Mouse (Mus musculus) neural tube, embryonic 13.5 days (tissue): ENCODE results near the gene Gm45808. TPM values are rescaled to one million over a fixed set of nuclear protein-coding genes. Genes with fewer than 3 reads are reported as not detected.

Experiments
- ATAC-seq: fragments of 200-750 bp; cut with Nextera tagmentation; 2 replicates; pipeline ENCODE4 v1.8.0; 2017; ENCODE audit warnings: low read depth, mild to moderate bottlenecking, moderate TSS enrichment, moderate library complexity
- H3K27ac ChIP-seq: fragments of 300-500 bp; sonication (generic); replicated peaks from 2 replicates; pipeline ENCODE4 v1.5.1; 2015; ENCODE audit warnings: moderate library complexity, mild to moderate bottlenecking, inconsistent platforms
- H3K27me3 ChIP-seq: fragments of 300-500 bp; sonication (generic); 2 replicates; pipeline ENCODE4 v1.6.1; 2015; ENCODE audit warnings: mild to moderate bottlenecking, inconsistent platforms
- H3K36me3 ChIP-seq: fragments of 300-500 bp; sonication (generic); 2 replicates; pipeline ENCODE4 v1.6.1; 2015; ENCODE audit warnings: mild to moderate bottlenecking, inconsistent platforms
- H3K4me1 ChIP-seq: fragments of 300-500 bp; sonication (generic); replicated peaks from 2 replicates; pipeline ENCODE4 v1.6.1; 2015; ENCODE audit warnings: inconsistent platforms
- H3K4me2 ChIP-seq: fragments of 300-500 bp; sonication (generic); 2 replicates; pipeline ENCODE4 v1.6.1; 2015; ENCODE audit warnings: inconsistent platforms, mild to moderate bottlenecking, moderate library complexity
- H3K4me3 ChIP-seq: fragments of 300-500 bp; sonication (generic); 2 replicates; pipeline ENCODE4 v1.5.1; 2015; ENCODE audit warnings: mild to moderate bottlenecking, inconsistent platforms
- H3K9ac ChIP-seq: fragments of 300-500 bp; sonication (generic); 2 replicates; pipeline ENCODE4 v1.6.1; 2015; ENCODE audit warnings: moderate library complexity, mild to moderate bottlenecking, inconsistent platforms
- H3K9me3 ChIP-seq: fragments of 300-500 bp; sonication (generic); 2 replicates; pipeline ENCODE4 v1.6.1; 2016; ENCODE audit warnings: inconsistent platforms
- WGBS: fragments of 180-500 bp; shearing (Covaris S2); methylation state at CpG from one replicate; pipeline ENCODE4 v1.1.7; 2015; 5-methylcytosine and 5-hydroxymethylcytosine counted together
- microRNA-seq: library from miRNA; unstranded; fragments of <30 nt; microRNA quantifications from one replicate; pipeline ENCODE4, GENCODE M21; 2016
- polyA plus RNA-seq: library from polyadenylated mRNA; unstranded; fragments of >200 nt; fragmentation: Nextera tagmentation; extraction: Ambion mirVana; gene quantifications from 2 replicates; pipeline ENCODE4 v1.2.1, GENCODE M21; 2015

Gene Gm45808
- polyA plus RNA-seq, 1 experiment from 2014 or later = not detected

DNA sequence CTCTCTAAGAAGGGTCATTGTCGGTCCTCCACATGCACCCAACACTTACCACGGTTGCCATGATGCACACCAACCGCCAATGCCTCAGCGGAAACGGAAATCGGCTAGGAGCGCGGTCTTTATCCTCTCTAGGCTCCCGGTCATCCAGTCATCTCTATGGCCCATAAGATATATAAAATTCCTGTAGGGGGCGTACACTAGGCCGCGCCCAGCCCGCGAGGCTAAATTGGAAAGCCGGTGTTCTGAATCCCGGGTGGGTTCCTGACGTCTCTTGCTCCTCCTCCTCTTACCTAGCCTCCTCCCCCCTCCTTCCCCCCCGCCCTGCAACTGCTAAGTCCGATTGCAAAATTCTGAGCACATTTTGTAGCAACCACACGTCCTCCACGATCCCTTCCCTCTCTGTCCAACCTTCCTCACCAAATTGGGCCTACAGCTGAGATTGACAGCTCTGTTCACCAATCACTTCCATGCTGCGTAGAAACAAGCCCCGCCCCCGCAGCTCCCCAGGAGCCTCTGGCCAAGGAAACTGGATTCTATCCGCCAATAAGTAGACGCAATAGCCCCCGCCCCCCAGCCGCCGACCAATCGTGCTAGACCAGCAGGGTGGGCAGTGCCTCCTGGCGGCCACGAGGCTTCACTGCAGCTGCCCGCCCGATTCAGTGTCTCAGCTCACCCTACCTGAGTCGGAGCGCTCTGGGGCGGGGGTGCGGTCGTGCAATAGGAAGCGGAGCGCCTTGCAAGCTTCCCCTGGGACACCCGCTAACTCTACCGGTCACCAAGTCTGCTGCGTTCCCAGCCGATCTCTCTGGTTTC lies 52.2 kb downstream of the Gm45808 start, which contains the start of gene Gys1:
Gene Gys1 (plus strand): TSS at position 642 of the 813 bp plus-strand sequence.
- H3K27ac ChIP-seq = peak within 1 kb of the TSS; percentile 90
- H3K4me2 ChIP-seq = peak within 1 kb of the TSS; percentile 99
- WGBS = under 1% methylated on average over 45 of the region's 45 CpGs
- H3K36me3 ChIP-seq = peaks cover 29% of the 10 kb centered on the region
- H3K9me3 ChIP-seq = no peaks in the 10 kb centered on the region
- H3K27me3 ChIP-seq = no peaks in the 10 kb centered on the region
- H3K4me3 ChIP-seq = peak within 1 kb of the TSS; percentile 79
- H3K9ac ChIP-seq = peak within 1 kb of the TSS; percentile 88
- peaks cover 51% of the 10 kb centered on the region for H3K4me1 ChIP-seq
- peak; percentile 97 for ATAC-seq

DNA sequence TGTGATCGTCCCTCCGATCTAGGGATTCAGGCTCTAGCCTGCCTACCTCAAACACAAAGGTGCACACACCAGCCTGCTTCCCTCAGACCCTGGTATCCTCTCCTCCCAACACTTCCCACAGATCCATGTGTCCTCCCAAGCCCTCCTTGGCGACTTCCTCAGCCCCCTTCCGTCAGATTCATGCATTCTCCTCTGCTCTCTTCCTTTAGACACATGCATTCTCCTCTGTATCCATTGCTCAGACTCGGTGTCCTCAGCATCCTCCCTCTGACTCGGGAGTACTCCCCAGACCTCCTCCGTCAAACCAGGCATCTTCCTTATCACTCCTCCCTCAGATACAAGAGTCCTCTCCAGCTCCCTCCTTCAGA lies 52.8 kb downstream of the Gm45808 start:
- Histone ChIP-seq H3K9me3 (no peaks in the 10 kb centered on the region), H3K4me3 (peak overlapping the region; percentile 79), H3K4me1 (peaks cover 51% of the 10 kb centered on the region), H3K36me3 (peaks cover 34% of the 10 kb centered on the region), H3K27me3 (no peaks in the 10 kb centered on the region), H3K9ac (peak overlapping the region; percentile 88), H3K4me2 (peak overlapping the region; percentile 99), H3K27ac (peak overlapping the region; percentile 90)
- ATAC-seq = peak; percentile 2
- WGBS = 2% methylated on average over 7 of the region's 7 CpGs

DNA sequence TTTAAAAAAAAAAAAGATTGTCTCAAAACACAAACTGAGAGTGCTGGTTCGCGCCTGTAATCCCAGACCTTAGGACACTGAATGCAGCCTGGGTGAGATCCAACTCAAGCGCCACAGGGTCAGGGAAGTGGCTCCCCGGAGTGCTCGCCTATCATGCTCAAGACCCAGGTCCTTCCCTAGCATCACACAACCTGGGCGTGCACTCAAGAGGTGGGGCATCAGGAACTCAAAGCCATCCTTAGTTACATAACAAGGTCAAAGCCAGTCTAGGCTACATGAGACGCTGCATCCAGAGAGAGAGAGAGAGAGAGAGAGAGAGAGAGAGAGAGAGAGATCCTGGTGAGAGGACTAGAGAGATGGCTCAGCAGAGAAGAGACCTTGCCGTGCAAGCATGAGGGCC lies 60.1 kb downstream of the Gm45808 start:
- WGBS = 94% methylated on average over 8 of the region's 8 CpGs
- H3K36me3 ChIP-seq = peaks cover 99% of the 10 kb centered on the region

DNA sequence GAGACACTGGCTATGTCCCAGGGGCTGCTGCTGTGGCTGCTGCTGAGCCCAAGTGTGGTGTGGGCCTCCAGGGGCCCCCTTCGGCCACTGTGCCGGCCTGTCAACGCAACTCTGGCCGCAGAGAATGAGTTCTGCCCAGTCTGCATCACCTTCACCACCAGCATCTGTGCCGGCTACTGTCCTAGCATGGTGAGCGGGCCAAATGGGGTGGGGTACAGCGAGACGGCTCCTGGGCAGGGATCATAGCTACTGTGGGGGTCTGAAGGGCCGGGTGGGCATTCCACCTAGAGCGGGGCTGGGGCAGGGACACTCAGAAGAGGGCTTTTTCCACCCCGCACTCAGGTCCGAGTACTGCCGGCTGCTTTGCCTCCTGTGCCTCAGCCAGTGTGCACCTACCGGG lies 65.4 kb downstream of the Gm45808 start:
- Histone ChIP-seq H3K27me3 (peaks cover 60% of the 10 kb centered on the region), H3K9ac (no peak overlapping the region), H3K4me1 (no peaks in the 10 kb centered on the region), H3K27ac (no peak overlapping the region), H3K9me3 (no peaks in the 10 kb centered on the region), H3K4me2 (no peak overlapping the region), H3K36me3 (peaks cover 58% of the 10 kb centered on the region), H3K4me3 (no peak overlapping the region)
- 89% methylated on average over 14 of the region's 14 CpGs for WGBS
- no peak for ATAC-seq

More for the DNA sequence above, 60.1 kb downstream of the Gm45808 start:
- Histone ChIP-seq H3K9ac (no peak overlapping the region), H3K4me1 (no peaks in the 10 kb centered on the region), H3K9me3 (no peaks in the 10 kb centered on the region), H3K4me3 (no peak overlapping the region), H3K4me2 (no peak overlapping the region), H3K27ac (no peak overlapping the region), H3K27me3 (peaks cover 7% of the 10 kb centered on the region)
- ATAC-seq = no peak

DNA sequence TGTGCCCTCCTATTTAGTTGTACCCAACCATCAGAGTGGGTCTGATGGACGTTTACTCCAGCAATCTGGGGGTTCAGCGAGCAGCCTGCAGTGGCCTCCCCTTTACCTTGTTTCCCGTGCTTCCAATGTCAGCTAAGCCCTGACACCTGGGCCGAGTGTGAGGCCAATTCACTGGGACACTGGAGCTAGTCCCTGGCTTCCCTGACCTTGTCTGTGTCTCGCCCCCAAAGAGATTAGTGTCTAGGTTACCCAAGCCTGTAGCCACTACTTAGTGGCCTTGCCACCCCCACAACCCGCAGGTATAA lies 66.0 kb downstream of the Gm45808 start, which contains the start of gene Lhb:
Gene Lhb (plus strand): TSS at position 206 of the 305 bp plus-strand sequence.
- peaks cover 67% of the 10 kb centered on the region for H3K27me3 ChIP-seq
- no peak within 1 kb of the TSS for H3K4me3 ChIP-seq
- H3K36me3 ChIP-seq = peaks cover 52% of the 10 kb centered on the region
- no peak for ATAC-seq
- WGBS = 55% methylated on average over 6 of the region's 6 CpGs
- no peak within 1 kb of the TSS for H3K4me2 ChIP-seq
- H3K9ac ChIP-seq = no peak within 1 kb of the TSS
- no peak within 1 kb of the TSS for H3K27ac ChIP-seq
- no peaks in the 10 kb centered on the region for H3K9me3 ChIP-seq
- no peaks in the 10 kb centered on the region for H3K4me1 ChIP-seq

DNA sequence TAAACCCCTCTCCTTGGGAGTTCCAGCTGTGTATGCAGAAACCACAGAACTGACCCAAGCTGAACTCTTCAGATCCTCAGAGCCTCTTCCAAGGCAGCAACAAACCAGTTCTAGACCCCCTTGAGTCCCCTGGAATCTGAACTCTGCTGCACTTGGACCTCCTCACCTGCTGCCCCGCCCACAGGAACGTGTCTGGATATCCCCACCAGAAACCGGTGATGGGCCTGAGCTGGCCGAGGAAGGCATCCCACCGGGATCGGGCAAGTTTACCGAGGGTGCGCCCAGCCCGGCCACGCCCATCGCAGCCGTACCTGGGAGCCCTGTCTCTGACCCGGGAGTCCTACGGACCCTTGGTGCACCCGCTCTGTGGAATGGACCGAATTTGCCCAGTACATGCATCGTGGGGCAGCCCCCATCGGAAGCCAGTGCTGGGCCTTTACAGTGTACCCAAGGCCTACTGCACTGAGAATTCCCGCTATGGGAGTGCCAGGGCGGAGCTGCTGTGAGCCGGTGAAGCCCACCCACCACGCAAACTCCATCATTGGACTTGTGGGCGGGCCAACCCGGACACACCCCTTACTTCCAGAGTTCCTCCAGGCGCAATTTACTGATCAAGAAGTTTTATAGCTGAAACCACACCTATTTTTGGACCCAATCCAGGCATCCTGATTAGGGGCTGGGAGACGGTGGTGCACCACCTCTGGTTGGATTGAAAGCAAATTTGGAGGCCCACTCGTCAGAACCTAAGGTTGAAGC lies 66.6 kb downstream of the Gm45808 start:
- Histone ChIP-seq H3K36me3 (peaks cover 47% of the 10 kb centered on the region), H3K27ac (no peak overlapping the region), H3K9ac (no peak overlapping the region), H3K27me3 (peaks cover 72% of the 10 kb centered on the region), H3K9me3 (no peaks in the 10 kb centered on the region), H3K4me2 (no peak overlapping the region), H3K4me1 (no peaks in the 10 kb centered on the region), H3K4me3 (no peak overlapping the region)
- WGBS = 11% methylated on average over 27 of the region's 27 CpGs
- no peak for ATAC-seq

DNA sequence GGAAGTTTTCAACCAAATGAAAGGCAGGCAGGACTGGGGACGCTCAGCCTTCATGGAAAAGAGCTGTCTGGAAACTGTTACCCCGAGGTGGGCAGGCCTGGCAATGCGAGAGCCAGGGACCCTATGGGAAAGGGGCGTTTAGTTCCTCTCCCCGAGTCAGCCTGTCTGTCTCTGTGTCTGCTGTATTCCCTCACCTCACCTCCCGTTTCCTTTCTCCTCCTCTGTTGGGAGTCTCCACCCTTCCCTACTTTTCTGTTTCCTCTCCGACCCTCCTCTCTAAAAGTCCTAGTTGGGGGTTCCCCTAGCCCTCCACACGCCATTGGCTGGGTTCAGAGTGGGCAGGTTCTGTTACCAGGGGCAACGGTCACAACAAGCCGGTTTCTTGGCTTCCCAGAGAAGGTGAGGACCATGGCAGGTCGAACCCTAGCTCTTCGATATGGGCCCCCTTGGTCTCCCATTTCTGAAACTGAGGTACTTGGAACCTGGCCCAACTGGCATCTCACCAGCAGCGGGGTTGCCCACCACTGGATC lies 68.6 kb downstream of the Gm45808 start:
- ATAC-seq = no peak
- no peak overlapping the region for H3K4me3 ChIP-seq
- H3K9me3 ChIP-seq = no peaks in the 10 kb centered on the region
- no peak overlapping the region for H3K4me2 ChIP-seq
- peaks cover 13% of the 10 kb centered on the region for H3K4me1 ChIP-seq
- H3K27ac ChIP-seq = no peak overlapping the region
- no peak overlapping the region for H3K9ac ChIP-seq
- peaks cover 27% of the 10 kb centered on the region for H3K36me3 ChIP-seq
- peaks cover 92% of the 10 kb centered on the region for H3K27me3 ChIP-seq
- 12% methylated on average over 13 of the region's 13 CpGs for WGBS

Small RNA genes lying within 50 kb of the gene (microRNA-seq; reads per million reads assigned to microRNA genes)
- not detected for gene Gm22133

Other genes starting within 250 kb of the Gm45808 start
- 1.5 and 1.8 TPM in 2 replicates for gene Cd37, start 247.7 kb downstream of the Gm45808 start, polyA plus RNA-seq
- gene Slc6a16, start 245.7 kb downstream of the Gm45808 start, polyA plus RNA-seq = 0.18 and 0.27 TPM in 2 replicates
- not detected in 2 replicates for gene Slc6a21, start 209.3 kb downstream of the Gm45808 start, polyA plus RNA-seq
- 7.1 and 7.2 TPM in 2 replicates for gene Trpm4, start 153.0 kb downstream of the Gm45808 start, polyA plus RNA-seq
- gene Hrc, start 151.5 kb downstream of the Gm45808 start, polyA plus RNA-seq = 0.55 and 0.74 TPM in 2 replicates
- 18.4 and 20.3 TPM in 2 replicates for gene Ppfia3, start 119.8 kb downstream of the Gm45808 start, polyA plus RNA-seq
- gene Lin7b, start 116.2 kb downstream of the Gm45808 start, polyA plus RNA-seq = 11.1 and 11.6 TPM in 2 replicates
- 186 and 225 TPM in 2 replicates for gene Snrnp70, start 91.1 kb downstream of the Gm45808 start, polyA plus RNA-seq
- gene Kcna7, start 81.2 kb downstream of the Gm45808 start, polyA plus RNA-seq = not detected in 2 replicates
- gene Ntf5, start 73.1 kb downstream of the Gm45808 start, polyA plus RNA-seq = not detected in 2 replicates
- gene Lhb, start 66.0 kb downstream of the Gm45808 start, polyA plus RNA-seq = not detected in 2 replicates
- gene Gys1, start 52.0 kb downstream of the Gm45808 start, polyA plus RNA-seq = 21.5 and 25.9 TPM in 2 replicates
- gene Ruvbl2, start 48.7 kb downstream of the Gm45808 start, polyA plus RNA-seq = 89.7 and 111 TPM in 2 replicates
- gene Ftl1, start 26.9 kb downstream of the Gm45808 start, polyA plus RNA-seq = 6,282 and 6,442 TPM in 2 replicates
- gene Bax, start 19.9 kb downstream of the Gm45808 start, polyA plus RNA-seq = 184 and 237 TPM in 2 replicates
- 0.13 and 0.29 TPM in 2 replicates for gene Tulp2, start 4.9 kb downstream of the Gm45808 start, polyA plus RNA-seq
- 3.2 and 3.4 TPM in 2 replicates for gene Dhdh, start 2.0 kb upstream of the Gm45808 start, polyA plus RNA-seq
- 116 and 121 TPM in 2 replicates for gene Nucb1, start 23.6 kb upstream of the Gm45808 start, polyA plus RNA-seq
- gene Ppp1r15a, start 39.5 kb upstream of the Gm45808 start, polyA plus RNA-seq = 17.2 and 20.9 TPM in 2 replicates
- gene Plekha4, start 39.5 kb upstream of the Gm45808 start, polyA plus RNA-seq = 4.1 and 7.9 TPM in 2 replicates
- 0.52 and 1.7 TPM in 2 replicates for gene Hsd17b14, start 68.1 kb upstream of the Gm45808 start, polyA plus RNA-seq
- 24.0 and 24.1 TPM in 2 replicates for gene Bcat2, start 83.3 kb upstream of the Gm45808 start, polyA plus RNA-seq
- not detected in 2 replicates for gene Fgf21, start 128.7 kb upstream of the Gm45808 start, polyA plus RNA-seq
- gene Fut1, start 130.5 kb upstream of the Gm45808 start, polyA plus RNA-seq = not detected in 2 replicates
- gene Izumo1, start 135.0 kb upstream of the Gm45808 start, polyA plus RNA-seq = 0.10 TPM in 1 of 2 replicates, not detected in the other
- 13.1 TPM in 2 replicates for gene Rasip1, start 140.7 kb upstream of the Gm45808 start, polyA plus RNA-seq
- gene Mamstr, start 153.2 kb upstream of the Gm45808 start, polyA plus RNA-seq = 3.1 and 3.4 TPM in 2 replicates
- 0.15 TPM in 1 of 2 replicates, not detected in the other for gene Fut2, start 179.6 kb upstream of the Gm45808 start, polyA plus RNA-seq
- gene Ntn5, start 197.2 kb upstream of the Gm45808 start, polyA plus RNA-seq = 1.9 and 2.6 TPM in 2 replicates
- 0.52 and 0.93 TPM in 2 replicates for gene Sec1, start 207.6 kb upstream of the Gm45808 start, polyA plus RNA-seq
- 44.5 and 46.0 TPM in 2 replicates for gene Car11, start 213.0 kb upstream of the Gm45808 start, polyA plus RNA-seq
- gene Dbp, start 218.3 kb upstream of the Gm45808 start, polyA plus RNA-seq = 3.1 and 4.1 TPM in 2 replicates
- 570 and 614 TPM in 2 replicates for gene Rpl18, start 228.6 kb upstream of the Gm45808 start, polyA plus RNA-seq
- gene Sphk2, start 231.2 kb upstream of the Gm45808 start, polyA plus RNA-seq = 25.1 and 26.3 TPM in 2 replicates
- gene Fam83e, start 234.4 kb upstream of the Gm45808 start, polyA plus RNA-seq = 0.39 and 0.55 TPM in 2 replicates
- gene Spaca4, start 239.0 kb upstream of the Gm45808 start, polyA plus RNA-seq = not detected in 2 replicates